Mouse (Mus musculus): ENCODE data around the gene Gm39566. TPM values are rescaled to one million over a fixed set of nuclear protein-coding genes. Genes with fewer than 3 reads are reported as not detected.

Gene Gm39566
- total RNA-seq, 4 experiments from 2014 or later = not detected

DNA sequence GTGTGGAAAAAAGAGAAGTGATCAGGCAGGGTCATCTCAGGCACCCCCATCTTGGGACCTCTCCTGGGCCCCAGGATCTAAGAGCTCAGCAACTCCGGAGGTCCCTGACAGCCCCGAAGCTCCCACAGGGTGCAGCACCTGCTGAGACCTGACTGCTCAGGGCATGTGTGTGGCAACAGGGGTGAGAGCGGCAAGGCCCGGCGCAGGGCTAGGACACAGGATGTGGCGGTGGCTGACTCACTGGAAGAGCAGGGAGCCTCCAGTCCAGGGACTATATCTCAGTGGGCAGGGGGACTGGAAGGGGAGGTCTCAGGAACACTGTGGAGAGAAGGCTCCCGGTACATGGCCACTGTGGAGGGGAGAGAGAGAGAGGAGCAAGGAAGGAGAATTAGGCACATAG is 17.2 kb downstream of the Gm39566 start:
- DNase-seq (ENCODE audit: low spot score) = no peak

- DNase-seq (ENCODE audit: low spot score) = no peak
Observed at GRCm38 (mm10) chr11:69795983-69796435, 19.1 kb downstream of the Gm39566 start.

- DNase-seq (ENCODE audit: low spot score) = peak; percentile 97
Observed at GRCm38 (mm10) chr11:69795168-69795982, 19.7 kb downstream of the Gm39566 start, which contains the start of gene Chrnb1. TSS of gene Chrnb1 (minus strand) at chr11:69795943.

DNA sequence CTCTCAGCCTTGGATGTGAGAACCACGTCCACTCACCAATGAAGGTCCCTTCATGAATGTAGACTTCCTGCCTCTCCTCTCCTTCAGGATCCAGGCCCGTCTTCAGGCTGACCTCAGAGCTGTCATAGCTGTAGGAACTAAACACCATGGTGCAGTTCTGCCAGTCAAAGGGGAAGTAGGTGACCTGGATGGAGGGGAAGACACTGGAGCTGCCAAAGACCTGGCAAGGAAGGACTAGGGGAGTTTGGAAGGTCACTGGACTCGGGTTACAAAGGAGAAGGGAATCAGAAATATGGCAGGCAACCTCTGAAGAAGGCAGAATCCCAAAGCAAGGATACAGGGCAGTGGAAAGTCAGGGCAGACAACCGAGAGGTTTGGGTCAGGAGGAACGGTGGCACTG is 21.7 kb downstream of the Gm39566 start:
- no peak for DNase-seq (ENCODE audit: low spot score)

DNA sequence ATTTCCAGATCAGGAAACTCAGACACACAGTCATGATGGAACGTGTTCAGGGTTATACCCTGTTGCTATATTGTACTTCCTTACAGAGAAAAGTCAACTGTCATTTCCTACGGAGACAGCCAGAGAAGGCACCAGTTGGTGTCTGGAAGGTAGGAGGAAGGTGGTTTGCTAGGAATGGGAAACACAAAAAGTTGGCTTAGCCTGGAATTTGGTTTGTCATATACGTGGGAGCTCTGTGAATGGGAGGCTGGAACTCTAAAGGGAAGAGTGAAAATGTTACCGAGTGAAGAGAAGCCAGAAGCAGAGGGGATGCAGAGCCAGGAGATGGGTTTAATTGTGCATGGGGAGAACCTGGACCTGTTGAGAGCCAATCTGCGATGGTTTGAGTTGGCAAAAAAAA is 23.7 kb downstream of the Gm39566 start:
- DNase-seq (ENCODE audit: low spot score) = no peak

DNA sequence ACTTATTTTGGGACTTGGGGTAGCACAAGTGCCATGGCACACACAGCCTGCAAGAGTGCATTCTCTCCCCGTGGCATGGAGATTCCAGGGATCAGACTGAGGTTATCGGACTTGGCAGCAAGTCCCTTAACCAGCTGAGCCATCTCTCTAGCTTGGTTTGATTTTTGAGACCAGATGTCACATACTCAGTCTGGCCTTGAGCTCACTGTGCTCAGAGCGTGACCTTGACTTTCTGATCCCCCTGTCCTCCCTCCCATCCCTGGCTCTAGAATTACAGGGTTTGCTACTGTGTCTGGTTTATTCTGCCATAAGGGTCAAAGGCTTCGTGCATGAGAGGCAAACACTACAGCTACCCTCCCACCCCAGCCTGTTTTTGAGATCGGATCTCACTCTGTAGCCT is 25.7 kb downstream of the Gm39566 start:
- no peak for DNase-seq (ENCODE audit: low spot score)

DNA sequence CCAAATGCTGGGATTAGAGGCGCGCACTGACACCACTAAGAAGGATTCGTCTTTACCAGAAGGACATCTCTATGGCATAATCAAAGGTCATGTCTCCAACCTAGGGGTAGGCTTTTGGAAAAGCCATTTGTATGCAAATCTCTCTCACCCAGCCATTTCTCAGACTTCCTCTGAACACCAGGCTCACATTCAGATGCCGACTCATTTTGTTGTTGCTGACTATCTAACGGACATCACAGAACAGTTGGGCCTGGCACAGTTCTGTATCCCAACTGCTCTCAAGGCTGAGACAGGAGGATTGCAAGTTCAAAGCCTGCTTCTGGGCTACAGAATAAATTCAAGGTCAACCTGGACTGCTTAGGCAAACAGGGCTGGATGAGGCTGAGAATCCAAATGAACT is 27.8 kb downstream of the Gm39566 start:
- no peak for DNase-seq (ENCODE audit: low spot score)

GRCm38 (mm10) chr11:69784793-69785272 is 30.3 kb downstream of the Gm39566 start:
- DNase-seq (ENCODE audit: low spot score) = peak; percentile 79

DNA sequence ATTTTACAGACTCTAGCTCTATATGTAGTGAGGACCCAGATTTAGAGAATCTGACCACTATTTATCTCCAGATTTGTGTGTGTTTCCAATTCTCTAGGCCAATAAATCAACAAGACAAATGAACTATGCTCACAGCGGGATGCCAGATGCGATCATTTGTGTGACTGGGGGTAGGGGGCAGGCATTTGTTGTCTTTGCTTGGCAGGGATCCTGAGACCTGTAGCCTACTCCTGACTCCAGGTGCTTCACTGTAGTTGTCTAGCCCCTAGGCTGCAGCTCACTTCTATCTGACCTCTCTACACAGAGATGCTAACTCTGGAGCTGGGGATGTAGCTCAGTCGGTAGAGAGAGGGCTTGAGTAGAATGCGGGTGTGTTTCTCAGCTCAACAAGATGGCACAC is 33.3 kb downstream of the Gm39566 start:
- DNase-seq (ENCODE audit: low spot score) = no peak

DNA sequence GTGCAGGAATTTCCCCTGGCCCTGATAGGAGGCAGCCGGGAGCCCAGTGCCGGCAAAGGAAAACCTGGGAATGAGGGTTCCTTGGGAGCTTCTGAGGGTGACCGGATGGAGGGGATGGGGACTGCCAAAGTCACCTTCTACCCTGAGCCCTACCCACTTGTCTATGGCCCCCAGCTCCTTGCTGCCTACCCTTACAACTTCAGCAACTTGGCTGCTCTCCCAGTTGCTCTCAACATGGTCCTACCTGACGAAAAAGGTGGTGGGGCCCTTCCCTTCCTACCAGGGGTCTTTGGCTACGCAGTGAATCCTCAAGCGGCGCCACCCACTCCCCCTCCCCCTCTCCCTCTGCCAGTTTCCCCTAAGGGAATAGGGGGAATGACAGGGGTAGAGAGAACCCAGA is 36.1 kb downstream of the Gm39566 start:
- DNase-seq (ENCODE audit: low spot score) = no peak

- DNase-seq (ENCODE audit: low spot score) = no peak
Observed at GRCm38 (mm10) chr11:69778258-69778982, 36.7 kb downstream of the Gm39566 start.

DNA sequence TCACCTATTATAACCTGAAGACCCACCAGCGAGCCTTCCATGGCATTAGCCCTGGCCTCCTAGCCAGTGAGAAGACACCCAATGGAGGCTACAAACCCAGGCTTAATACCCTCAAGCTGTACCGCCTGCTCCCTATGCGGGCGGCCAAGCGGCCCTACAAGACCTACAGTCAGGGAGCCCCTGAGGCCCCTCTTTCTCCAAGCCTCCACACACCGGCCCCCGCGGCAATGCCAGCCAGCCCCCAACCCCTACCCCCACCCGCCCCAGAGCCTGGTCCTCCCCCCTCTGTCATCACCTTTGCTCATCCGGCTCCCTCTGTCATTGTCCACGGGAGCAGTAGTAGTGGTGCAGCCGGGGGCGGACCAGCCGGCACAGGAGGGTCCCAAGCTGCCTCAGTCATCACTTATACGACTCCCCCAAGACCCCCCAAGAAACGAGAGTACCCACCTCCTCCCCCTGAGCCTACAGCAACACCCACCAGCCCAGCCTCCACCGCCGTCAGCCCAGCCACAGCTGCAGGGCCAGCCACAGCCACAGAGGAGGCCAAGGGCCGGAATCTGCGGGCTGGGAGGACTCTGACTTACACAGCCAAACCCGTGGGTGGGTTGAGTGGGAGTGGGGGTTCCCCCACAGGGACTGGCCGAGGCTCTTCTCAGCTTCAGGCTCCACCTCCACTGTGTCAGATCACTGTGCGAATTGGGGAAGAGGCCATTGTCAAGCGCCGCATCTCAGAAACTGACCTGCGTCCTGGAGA is 37.4 kb downstream of the Gm39566 start:
- no peak for DNase-seq (ENCODE audit: low spot score)

- no peak for DNase-seq (ENCODE audit: low spot score)
Observed at GRCm38 (mm10) chr11:69776488-69776887, 38.6 kb downstream of the Gm39566 start.

GRCm38 (mm10) chr11:69775716-69776115 is 39.4 kb downstream of the Gm39566 start:
- no peak for DNase-seq (ENCODE audit: low spot score)

GRCm38 (mm10) chr11:69774961-69775360 is 40.1 kb downstream of the Gm39566 start:
- DNase-seq (ENCODE audit: low spot score) = no peak

DNA sequence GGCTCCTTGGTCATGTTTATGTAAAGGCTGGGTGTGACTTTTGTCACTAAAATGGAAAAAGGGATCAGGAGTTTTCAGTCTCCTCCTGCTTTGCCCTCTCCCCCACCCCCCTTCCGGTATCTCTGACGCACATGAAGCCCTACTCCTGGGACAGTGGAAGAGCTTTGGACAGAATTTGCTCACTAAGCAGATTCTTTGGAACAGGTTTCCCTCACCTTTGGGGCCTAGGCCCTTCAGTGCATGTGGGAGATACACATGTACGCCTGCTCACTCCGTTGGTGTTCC is 47.5 kb downstream of the Gm39566 start:
- peak; percentile 26 for DNase-seq (ENCODE audit: low spot score)

DNA sequence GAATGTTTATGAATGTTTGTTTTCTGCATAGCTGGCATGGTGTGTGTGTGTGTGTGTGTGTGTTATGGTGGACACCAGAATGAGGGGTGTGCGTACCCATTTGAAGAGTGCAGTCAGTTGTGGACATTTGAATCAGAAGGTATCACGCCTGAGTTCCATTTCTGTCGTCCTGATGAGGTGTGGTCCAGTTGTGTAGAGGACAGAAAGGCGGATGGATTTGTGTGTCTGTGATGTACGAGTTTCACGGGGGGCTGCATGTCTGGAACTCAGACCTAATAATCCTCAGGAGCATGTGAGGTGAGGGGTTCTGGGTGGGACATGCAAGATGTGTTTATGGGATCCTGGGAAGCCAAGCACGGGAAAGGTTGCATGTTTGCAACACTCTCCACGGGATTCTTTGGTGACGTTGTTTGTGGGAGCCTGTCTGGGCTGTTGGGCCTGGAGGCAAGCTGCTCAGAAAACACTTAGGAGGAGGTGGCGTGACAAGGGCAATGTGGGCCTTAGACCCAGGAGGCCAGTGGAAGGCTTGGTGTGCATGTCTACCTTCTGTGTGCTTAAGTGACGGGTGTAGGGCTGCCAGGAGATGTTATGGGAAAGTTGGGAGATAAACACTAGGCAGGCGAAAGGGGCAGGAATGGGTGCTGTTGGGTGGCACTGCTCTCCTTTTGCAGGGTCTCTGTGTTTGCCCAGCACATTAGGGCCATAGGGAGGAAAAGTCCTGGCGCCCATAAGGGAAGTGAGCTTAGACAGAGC is 48.0 kb downstream of the Gm39566 start:
- DNase-seq (ENCODE audit: low spot score) = peak; percentile 21

GRCm38 (mm10) chr11:69766126-69766609 is 48.9 kb downstream of the Gm39566 start:
- DNase-seq (ENCODE audit: low spot score) = peak; percentile 54

GRCm38 (mm10) chr11:69765221-69766125 is 49.6 kb downstream of the Gm39566 start, which contains the start of gene Zbtb4:
TSS of gene Zbtb4 (plus strand) at chr11:69765912.
- no peak for DNase-seq (ENCODE audit: low spot score)

GRCm38 (mm10) chr11:69763551-69763950 is 51.5 kb downstream of the Gm39566 start:
- no peak for DNase-seq (ENCODE audit: low spot score)

Measured in heart, adult 8-10 months (tissue).